Mouse (Mus musculus): Measurements from ENCODE around the gene Spata48.

Gene Spata48

DNA sequence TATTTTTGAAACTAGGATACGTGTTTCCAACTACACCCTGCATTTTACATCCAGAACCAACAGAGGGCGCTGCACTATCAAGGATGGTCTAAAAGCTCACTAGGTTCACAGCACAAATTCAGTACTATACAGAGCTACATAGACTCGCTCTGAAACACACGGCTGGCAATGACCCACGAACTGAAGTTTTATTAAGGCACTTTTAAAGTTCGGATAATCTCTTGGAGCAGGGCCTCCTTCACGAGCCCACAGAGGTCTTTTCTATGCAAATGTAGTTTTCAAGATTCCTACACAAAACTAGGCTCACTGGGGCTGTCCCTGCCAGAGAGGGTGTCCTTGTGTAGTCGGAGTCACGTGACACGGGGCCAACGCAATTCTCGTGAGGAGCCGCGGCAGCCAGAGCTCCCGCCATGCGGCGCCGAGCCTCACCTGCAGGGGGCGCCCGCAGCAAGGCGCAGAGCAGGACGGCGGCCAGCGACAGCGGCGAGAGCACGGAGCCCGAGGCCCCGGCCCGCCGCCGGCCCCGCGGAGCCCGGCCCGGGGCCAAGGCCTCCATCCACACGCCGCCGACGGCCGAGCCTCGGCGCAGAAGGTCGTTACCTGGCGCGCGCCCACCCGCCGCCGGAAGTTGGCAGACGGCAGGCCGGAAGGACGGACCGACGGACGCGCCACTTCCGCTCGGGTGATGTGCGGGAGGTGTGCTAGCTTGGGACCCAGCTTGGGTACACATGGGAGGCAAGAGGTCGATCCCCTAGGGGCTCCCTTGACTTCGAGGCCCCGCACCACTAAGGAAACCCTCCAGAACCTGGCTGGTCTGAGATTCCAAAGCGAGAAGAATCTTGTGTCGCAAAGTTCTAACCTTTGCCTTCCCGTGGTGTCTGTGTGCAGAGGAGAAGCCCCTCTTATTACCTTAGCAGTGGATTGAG, at the start of gene Spata48, which contains the start of gene Zpbp:
Gene Spata48, plus strand, starts transcription at position 460 of the 926 bp plus-strand sequence.
Gene Zpbp, minus strand, starts transcription at position 774 of the 926 bp plus-strand sequence.
- peak; percentile 93 for DNase-seq (ENCODE audit: inconsistent ontology term)

DNA sequence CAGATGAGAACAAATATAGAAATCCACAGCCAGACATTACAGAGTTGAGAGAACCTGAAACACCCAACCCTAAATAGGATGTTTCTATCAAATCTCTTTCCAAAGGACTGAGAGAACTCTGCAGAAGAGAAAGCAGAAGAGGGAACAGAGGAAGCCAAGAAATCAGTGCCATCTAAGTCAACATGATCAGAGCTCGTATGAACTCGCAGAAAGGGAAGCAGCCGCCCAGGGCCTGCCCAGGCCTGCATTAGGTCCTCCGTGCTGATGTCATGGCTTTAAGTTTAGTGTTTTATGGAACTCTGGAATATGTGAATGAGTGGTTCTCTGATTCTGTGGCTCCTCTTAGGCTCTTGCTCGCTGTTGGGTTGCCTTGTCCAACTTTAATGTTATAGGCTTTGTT, 47.7 kb upstream of the Spata48 start:
- DNase-seq (ENCODE audit: inconsistent ontology term): no peak

DNA sequence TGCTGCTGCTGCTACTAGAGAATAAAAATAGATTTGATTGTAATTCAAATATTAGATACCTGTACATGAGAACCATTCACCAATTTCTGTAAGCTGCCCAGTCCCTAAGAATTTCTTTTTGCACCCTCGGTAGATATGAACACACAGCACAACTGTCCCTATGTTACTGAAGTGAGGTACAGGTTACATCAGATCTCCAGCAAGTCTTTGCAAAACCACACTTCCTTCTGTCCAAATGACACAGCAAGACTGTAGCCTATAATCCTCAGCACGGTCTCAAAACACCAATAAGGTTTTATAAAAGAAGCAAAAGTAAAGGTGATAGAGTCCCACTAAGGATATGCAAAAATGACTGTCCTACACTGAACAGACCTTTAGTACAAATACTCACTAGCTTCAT, 44.5 kb upstream of the Spata48 start:
- no peak for DNase-seq (ENCODE audit: inconsistent ontology term)

DNA sequence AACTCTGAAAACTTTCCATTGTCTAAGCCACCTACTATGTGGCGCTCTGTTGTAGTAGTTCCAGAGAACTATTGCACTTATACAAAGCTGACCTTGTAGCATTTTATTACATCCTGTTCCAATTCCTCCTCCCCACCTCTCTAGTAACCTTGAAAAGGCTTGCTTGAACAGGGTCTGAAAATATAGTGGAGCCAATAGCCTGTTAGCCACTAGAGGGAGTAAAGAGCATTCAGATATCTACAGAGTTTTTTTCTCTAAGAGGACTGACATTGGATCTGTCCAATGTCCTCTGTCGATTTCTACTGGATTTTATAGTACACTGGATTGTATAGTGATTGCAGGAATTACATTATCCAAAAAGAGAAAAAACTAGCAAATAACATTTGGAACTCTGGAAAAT, 6.9 kb upstream of the Spata48 start:
- peak; percentile 4 for DNase-seq (ENCODE audit: inconsistent ontology term)

DNA sequence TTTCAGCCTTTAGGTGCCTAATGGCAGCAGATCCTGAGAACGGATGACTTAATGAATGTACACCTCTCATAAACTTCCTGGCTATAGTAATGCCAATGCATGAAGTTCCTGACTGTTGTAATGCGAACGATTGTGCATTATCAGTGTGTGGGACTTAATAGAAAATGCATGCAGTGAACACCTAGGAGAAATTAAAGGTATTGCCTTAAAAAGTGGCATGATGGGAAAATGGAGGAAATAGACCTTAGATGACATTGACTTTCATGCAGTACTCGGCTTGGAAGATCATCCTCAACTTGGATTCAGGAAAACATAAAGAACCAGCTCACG, 632 bp downstream of the Spata48 start:
- no peak for DNase-seq (ENCODE audit: inconsistent ontology term)

DNA sequence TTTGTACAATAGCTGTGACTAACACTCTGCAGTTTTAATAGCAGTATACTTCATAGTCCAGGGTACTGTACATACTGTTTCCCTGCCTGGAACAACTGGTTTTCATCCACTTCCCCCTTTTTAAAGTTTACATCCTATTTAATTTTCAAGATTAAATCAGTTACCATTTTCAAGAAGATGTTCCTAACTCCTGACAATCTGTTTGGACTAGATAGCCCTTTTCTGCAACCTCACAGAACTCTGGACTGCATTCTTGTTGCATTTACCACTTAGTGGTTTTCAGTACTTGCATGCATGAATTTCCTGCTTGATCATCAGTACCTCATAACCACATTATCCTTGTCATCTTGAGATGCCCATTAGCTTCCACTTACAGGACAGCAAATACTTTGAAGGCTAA, 7.0 kb downstream of the Spata48 start:
- no peak for DNase-seq (ENCODE audit: inconsistent ontology term)

DNA sequence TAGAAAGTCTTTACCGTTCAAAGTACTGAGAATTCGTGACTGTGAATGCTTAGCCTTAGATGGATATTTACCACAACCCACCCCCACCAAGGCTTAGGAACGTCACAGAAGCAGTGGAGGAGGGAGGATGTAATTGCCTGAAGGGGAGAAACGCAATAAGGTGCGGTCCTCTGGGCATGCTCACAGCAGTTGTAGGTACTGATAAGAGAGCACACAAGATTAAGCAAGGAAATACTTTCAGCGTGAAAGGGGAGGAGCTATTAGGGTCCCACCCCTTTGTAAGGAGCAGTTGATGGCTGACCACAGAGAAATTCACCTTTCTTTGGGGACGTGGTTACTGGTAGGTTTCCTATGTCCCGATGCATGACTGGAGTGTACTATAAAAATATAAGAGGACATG, 22.5 kb downstream of the Spata48 start:
- DNase-seq (ENCODE audit: inconsistent ontology term): no peak

DNA sequence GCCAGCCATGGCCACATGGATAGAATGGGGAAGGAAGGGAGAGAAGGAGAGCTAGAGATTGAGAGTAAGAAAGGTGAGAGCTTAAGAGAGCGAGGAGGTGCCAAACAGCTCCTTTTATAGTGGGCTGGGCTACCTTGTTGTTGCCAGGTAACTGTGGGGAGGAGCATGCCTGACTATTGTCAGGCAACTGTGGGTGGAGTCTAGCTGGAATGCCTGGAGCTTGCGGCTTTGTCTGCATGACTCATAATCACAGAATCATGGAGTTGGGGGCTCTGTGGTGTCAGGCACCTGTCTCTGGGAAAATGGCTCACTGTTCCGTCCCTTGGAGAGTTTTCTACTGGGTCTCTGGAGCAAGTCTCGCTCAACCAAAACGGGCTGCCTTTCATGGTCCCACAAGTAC, 30.1 kb downstream of the Spata48 start:
- peak; percentile 20 for DNase-seq (ENCODE audit: inconsistent ontology term)

DNA sequence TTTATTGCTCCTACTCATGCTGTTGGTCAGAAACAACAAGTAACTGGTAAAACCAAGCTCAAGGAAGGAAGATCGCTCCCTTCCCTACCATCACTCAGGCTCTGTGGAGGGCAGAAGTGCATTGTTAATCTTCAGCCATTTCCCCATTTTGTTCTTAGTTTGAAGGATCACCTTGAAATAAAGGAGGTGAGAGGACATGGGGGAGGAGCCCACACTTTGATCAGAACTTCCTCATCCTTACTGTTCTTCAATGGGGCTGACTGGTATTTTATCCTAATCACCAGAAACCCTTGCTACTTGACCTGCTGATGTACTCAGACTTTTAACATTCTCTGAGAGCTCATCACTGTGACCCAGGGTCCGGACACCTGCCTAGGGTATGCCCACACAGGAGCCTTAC, 33.8 kb downstream of the Spata48 start:
- DNase-seq (ENCODE audit: inconsistent ontology term): no peak

DNA sequence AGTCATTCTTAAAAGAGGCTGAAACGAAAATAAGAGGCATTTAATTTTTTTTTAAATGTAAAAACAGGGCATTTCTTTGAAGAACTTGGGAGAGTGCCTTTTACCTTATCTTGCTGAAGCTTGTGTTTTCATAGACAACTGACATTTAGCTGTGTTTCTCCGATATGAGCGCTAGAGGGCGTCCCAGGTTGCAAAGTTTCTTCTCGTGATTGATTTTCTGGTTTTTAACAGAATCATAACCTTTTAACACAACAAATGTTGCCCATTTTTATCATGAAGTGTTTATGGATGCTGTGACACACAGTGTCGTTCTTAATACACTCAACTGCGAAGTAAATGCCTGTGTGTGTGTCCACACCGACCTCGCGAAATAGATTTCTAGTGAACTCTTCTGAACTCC, 38.0 kb downstream of the Spata48 start:
- DNase-seq (ENCODE audit: inconsistent ontology term): peak; percentile 16

DNA sequence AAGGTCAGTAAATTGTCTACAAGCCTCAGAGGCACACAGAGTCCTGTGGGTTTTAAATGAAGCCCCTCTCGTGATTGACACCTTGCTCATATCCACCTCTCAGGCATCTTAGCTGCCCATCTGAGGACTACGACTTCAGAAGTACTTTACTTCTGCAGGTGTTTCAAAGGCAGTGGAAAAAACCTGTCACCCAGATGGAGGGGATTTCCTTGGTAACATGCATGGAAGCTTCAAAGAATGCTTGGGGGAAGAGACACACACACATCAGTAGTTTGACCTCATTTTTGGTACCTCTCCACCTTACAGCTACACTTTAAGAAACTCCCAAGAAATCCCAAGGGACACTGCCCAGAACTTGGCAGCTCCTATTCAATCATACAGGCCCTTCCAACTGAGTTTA, 44.3 kb downstream of the Spata48 start:
- no peak for DNase-seq (ENCODE audit: inconsistent ontology term)

DNA sequence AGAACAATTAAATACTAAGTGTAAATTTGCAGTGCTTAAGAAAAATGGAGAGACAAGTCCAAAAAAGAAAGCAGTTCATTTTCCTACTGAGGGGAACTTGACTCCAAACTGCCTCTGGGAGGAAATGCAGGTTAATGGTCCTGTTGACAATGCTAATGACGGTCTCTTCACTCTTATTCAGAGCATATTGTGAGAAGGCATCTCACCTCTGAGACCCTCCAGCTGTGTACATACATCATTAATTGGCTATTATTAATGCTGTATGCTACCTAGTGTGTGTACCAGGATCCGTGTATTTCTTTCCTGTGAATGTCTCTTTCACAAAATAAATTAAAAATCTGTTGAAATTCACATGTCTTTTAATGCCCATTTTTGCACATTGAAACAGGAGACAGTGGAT, 47.5 kb downstream of the Spata48 start:
- DNase-seq (ENCODE audit: inconsistent ontology term): no peak

DNA sequence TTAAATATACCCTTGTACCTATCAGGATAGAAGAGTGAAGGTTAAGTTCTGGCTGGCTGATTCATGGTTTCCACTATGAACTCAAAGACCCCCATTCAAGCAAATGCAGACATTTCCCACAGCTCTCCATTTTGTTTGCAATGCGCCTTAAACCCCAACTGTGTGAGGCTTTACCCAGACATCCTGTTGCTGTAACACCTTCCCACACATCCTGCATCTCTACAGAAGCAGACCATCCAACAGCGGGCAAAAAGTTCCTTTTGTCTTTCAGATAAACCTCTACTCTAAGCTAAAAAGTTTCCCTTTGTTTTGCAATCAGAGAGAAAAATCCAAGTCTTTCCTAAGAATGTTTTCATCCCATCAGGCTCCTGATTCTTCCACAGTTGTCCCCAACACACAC, 50.2 kb downstream of the Spata48 start:
- DNase-seq (ENCODE audit: inconsistent ontology term): no peak

DNA sequence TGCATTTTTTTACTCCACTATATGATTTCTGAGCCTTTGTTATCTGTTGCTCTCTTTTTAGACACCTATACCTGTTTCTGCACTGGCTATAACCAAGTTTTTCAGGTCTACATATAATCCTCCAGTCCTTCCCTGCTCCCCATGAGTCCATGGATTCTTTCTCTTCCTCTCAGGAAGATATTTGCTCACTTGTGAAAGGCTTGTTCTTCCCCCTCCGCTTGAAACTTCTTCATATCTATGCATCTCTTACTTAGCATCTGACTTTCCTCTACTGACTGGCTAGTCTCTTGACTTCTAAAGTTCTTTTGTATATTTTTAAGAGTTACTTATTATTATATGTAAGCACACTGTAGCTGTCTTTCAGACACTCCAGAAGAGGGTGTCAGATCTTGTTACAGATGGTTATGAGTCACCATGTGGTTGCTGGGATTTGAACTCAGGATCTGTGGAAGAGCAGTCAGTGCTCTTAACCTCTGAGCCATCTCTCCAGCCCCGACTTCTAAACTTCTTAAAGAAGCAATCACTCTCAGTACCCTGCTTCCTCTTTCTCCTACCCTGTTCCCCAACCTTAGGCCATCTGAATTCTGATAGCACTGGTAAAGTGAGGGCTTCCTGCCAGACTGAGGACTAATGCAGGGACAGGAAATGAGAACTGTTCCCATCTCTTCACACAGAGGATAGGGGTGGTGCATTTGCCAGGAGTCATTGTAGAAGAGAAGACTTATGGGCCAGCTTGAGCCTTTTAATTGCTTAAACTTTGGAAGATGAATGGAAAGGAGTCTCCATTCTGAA, 51.3 kb downstream of the Spata48 start:
- no peak for DNase-seq (ENCODE audit: inconsistent ontology term)

DNA sequence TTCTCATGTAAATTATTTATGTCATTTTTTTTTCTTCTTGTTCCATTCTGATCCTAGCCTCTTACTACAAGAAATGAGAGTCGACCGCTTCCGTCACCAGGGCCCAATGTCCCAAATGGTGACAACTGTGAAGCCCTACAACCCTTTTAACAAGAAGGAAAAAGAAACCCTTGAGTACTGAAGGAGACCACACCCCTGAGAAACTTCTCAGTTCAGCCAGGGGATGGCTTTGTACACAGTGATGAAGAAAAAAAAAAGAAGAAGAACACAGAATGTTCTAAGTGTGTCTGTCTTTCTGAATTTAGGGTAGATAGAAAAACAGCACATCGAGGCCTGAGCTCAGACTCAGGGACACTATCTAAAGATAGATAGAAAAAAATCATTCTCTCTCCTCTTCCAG, 53.0 kb downstream of the Spata48 start:
- DNase-seq (ENCODE audit: inconsistent ontology term): no peak

DNA sequence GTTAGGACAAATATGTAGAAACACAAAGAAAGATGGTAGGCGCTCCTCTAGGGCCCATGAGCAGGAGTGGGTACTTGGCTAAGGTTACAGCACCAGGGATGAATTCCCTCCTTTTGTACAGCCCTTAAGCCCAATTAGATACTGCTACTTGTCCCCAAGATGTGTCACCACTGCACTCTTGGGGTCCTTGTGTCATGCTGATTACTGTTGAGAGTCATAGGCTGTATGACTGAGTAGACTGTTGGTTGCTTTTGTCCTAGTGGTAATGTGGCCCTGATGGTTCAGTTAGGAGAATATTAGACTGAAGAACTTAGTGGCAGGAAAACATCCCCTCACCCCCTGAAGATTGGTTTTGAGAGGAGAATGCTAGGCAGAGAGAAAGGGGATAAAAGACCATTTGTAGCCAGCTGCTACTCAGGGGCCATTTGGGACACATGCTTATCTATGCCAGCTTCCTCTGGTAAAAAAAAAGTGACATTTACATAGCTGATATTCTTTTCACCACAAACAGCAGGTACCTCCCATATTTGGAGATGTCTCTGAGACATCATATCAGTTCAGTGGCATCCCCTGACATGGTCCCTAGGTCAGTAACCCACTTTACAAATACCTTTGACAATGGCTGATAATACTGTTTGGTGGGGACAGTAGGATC, 56.0 kb downstream of the Spata48 start:
- no peak for DNase-seq (ENCODE audit: inconsistent ontology term)

DNA sequence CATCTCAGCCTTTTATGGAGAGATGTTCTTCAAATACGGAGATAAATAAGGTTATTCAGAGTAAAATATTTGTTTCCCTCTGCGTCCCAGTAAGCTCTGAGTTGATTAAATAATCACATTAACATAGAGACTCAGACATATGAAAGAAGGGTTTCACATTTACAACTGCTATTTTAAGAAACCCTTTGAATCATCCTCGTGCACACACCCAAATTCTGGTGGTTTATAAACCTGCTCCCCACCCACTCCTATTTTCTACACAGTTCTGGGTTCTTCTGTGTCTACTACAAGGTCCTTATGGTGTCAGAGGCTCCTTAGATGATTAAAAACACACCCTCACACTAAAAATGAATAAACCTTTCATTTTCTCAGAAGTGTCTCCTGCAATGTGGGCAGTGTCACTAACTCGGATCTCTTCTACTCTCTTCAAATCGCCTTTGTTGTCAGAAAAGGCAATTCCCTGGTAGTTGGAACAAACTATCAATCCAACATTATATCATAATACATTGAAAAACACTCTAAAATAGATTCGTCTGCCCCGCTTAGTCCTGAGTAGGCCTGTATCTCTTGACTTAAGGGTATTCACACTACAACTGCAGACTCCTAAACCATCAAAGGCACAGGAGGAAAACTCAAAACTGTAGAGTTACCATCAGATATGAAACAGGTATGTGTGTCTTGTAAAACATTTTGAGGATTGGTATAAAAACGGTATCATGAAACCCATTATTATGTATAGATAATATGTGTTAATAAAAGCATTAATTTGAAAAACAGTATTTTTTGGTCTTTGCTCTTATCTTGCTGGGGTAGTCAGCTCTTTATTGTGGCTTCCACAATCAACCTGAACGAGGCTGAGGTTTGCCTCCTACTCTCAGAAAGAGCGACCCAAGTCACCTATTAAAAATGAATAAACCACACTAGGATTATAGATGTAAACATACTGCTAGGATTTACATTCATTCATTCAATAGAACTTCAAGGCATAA, 57.7 kb downstream of the Spata48 start:
- no peak for DNase-seq (ENCODE audit: inconsistent ontology term)

DNA sequence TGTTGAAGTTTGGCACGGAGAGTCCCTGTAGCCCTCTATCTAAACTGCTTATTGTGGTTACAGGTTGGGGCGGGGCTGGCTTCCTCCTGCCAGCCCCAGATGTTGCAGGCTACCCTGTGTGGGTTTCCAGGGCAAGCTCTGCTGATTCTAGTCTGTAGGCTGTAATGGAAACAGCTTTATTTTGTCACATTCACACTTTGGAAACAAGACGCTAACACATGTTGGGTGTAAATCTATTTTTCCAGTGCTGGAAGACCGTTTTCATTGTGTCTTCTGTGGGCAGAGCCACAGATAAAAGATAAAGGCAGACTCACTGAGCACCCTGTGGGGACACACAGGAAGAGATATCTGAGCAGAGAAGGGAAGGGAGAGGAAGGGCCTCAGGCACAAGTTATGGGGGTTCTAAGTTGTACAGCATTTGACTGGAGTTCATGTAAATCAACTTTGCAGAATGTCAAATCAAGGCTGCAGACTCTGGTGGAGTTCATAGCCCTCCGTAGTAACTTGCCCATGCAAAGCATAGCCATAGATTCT, 60.1 kb downstream of the Spata48 start:
- DNase-seq (ENCODE audit: inconsistent ontology term): no peak

DNA sequence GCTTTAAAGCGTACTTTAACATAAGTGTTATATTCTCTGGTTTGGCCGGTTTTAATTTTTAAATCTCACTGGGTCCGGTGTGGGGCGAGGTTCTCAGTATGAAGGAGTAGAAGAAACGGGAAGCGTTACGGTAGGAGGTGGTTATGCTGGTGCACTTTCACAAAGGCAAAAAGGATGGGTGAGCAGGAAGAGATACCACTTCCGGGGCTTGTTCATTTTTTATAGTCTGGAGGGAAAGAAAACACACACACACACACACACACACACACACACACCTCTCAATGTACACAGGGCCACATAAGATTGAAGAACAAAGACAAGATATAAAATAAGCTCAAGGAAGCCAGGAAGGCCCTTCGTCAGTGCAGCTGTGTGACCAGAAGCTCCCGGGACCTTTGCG, 66.9 kb downstream of the Spata48 start:
- DNase-seq (ENCODE audit: inconsistent ontology term): no peak

DNA sequence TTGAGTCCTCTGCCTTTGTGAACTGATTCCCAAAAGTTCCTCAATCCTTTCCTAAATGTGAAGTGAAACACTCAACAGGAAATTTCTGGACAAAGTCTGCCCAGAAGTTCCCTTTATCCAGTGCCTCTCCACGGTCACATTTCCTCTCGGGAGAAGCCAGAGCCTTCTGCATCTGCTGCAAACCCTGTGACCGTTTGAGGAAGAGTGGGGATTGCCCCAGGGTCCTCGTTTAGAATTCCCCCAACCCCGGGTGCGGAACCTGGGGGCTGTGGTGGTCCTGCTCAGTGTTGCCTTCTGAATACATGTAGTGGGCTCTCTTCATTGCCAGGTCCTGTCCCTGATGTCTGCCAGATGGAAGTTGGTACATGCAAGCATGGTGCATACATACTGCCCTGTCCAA, 67.3 kb downstream of the Spata48 start:
- no peak for DNase-seq (ENCODE audit: inconsistent ontology term)

DNA sequence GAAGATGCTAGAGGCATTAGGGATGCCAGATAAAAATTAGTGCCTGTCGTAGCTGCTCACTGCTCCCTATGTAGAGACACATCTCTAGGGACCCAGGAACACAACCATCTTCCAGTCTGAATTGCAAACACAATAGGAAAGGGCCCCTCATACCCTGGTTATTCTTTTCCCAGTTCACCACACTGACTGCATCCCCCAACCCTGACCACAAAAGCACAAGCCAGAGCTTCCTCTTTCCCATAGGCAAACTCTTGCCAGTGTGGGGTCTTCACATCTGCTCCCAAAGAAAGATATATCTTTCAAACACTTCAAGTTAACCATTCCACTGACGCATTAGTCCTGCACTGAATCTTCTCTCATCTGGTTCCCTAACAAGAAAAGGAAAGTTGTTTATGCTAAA, 68.2 kb downstream of the Spata48 start:
- no peak for DNase-seq (ENCODE audit: inconsistent ontology term)
